Mouse (Mus musculus) liver, embryonic 16.5 days (tissue): ENCODE results near the gene Etfbkmt. TPM values are rescaled to one million over a fixed set of nuclear protein-coding genes. Genes with fewer than 3 reads are reported as not detected.
"Not testable (repeated sequence)": the region's sequence is repeated elsewhere in the genome, so short reads cannot be mapped to it uniquely, and the experiment has no call there.

Source experiments
- ATAC-seq: fragments of 200-750 bp; cut with Nextera tagmentation; 2 replicates; pipeline ENCODE4 v1.8.0; 2017; ENCODE audit warnings: low read depth, mild to moderate bottlenecking, moderate number of reproducible peaks, moderate library complexity
- H3K27ac ChIP-seq: fragments of 300-500 bp; sonication (generic); 2 replicates; pipeline ENCODE4 v1.5.1; 2014; ENCODE audit warnings: mild to moderate bottlenecking, low read length
- H3K27me3 ChIP-seq: fragments of 300-500 bp; sonication (generic); 2 replicates; pipeline ENCODE4 v1.6.1; 2014; ENCODE audit warnings: low read depth, low read length, mixed read lengths; ENCODE audit not compliant: control insufficient read depth, insufficient read depth
- H3K36me3 ChIP-seq: fragments of 300-500 bp; sonication (generic); 2 replicates; pipeline ENCODE4 v1.6.1; 2014; ENCODE audit warnings: mild to moderate bottlenecking; ENCODE audit not compliant: control insufficient read depth, insufficient read depth
- H3K4me1 ChIP-seq: fragments of 300-500 bp; sonication (generic); 2 replicates; pipeline ENCODE4 v1.6.1; 2014; ENCODE audit warnings: low read depth, low read length, mixed read lengths; ENCODE audit not compliant: control insufficient read depth
- H3K4me2 ChIP-seq: fragments of 300-500 bp; sonication (generic); 2 replicates; pipeline ENCODE4 v1.6.1; 2014; ENCODE audit warnings: low read depth, low read length, mixed read lengths
- H3K4me3 ChIP-seq: fragments of 300-500 bp; sonication (generic); 2 replicates; pipeline ENCODE4 v1.5.1; 2014; ENCODE audit warnings: low read depth, mild to moderate bottlenecking, low read length
- H3K9ac ChIP-seq: fragments of 300-500 bp; sonication (generic); 2 replicates; pipeline ENCODE4 v1.6.1; 2014; ENCODE audit warnings: low read depth, low read length
- H3K9me3 ChIP-seq: fragments of 300-500 bp; sonication (generic); replicated peaks from 2 replicates; pipeline ENCODE4 v1.6.1; 2016; ENCODE audit warnings: low read length; ENCODE audit not compliant: control insufficient read depth
- WGBS: fragments of 180-500 bp; shearing (Covaris S2); extraction: QIAGEN DNeasy Blood & Tissue Kit; methylation state at CpG from one replicate; pipeline ENCODE4 v1.1.7; 2014; ENCODE audit not compliant: insufficient replicate concordance; 5-methylcytosine and 5-hydroxymethylcytosine counted together
- polyA plus RNA-seq: library from polyadenylated mRNA; unstranded; fragments of >200 nt; fragmentation: Nextera tagmentation; extraction: Ambion mirVana; gene quantifications from 2 replicates; pipeline ENCODE4 v1.2.1, GENCODE M21; 2015

Gene Etfbkmt
- polyA plus RNA-seq, 1 experiment from 2014 or later = 15.7 TPM

- peak overlapping the region; percentile 73 for H3K9ac ChIP-seq
- H3K27ac ChIP-seq = peak overlapping the region; percentile 75
- peaks cover 9% of the 10 kb centered on the region for H3K4me1 ChIP-seq
- peak; percentile 99 for ATAC-seq
- H3K4me3 ChIP-seq = peak overlapping the region; percentile 66
- H3K27me3 ChIP-seq = no peaks in the 10 kb centered on the region
- peak overlapping the region; percentile 65 for H3K4me2 ChIP-seq
- WGBS = 2% methylated on average over 36 of the region's 36 CpGs
- H3K36me3 ChIP-seq = no peaks in the 10 kb centered on the region
- no peaks in the 10 kb centered on the region for H3K9me3 ChIP-seq
Observed at GRCm38 (mm10) chr6:149141393-149142173, 1.9 kb downstream of the Etfbkmt start.

- no peak for ATAC-seq
- no peaks in the 10 kb centered on the region for H3K27me3 ChIP-seq
Observed at GRCm38 (mm10) chr6:149145143-149145542, 5.5 kb downstream of the Etfbkmt start.

GRCm38 (mm10) chr6:149148436-149149229, 9.0 kb downstream of the Etfbkmt start:
- Histone ChIP-seq H3K4me2 (no peak overlapping the region), H3K27ac (no peak overlapping the region), H3K4me3 (no peak overlapping the region), H3K9ac (no peak overlapping the region), H3K27me3 (no peaks in the 10 kb centered on the region), H3K4me1 (no peaks in the 10 kb centered on the region), H3K36me3 (peaks cover 4% of the 10 kb centered on the region), H3K9me3 (no peaks in the 10 kb centered on the region)
- ATAC-seq = no peak
- 64% methylated on average over 7 of the region's 7 CpGs for WGBS

More at GRCm38 (mm10) chr6:149145143-149145542, 5.5 kb downstream of the Etfbkmt start:
- Histone ChIP-seq H3K4me3 (no peak overlapping the region), H3K9ac (no peak overlapping the region), H3K27ac (no peak overlapping the region), H3K4me1 (peaks cover 9% of the 10 kb centered on the region), H3K9me3 (no peaks in the 10 kb centered on the region), H3K4me2 (no peak overlapping the region), H3K36me3 (no peaks in the 10 kb centered on the region)
- 76% methylated on average over 1 of the region's 1 CpGs for WGBS

GRCm38 (mm10) chr6:149152119-149152518, 12.5 kb downstream of the Etfbkmt start:
- H3K36me3 ChIP-seq = peaks cover 4% of the 10 kb centered on the region
- H3K9ac ChIP-seq = no peak overlapping the region
- 56% methylated on average over 2 of the region's 2 CpGs for WGBS
- no peaks in the 10 kb centered on the region for H3K27me3 ChIP-seq
- no peak overlapping the region for H3K27ac ChIP-seq
- H3K4me3 ChIP-seq = no peak overlapping the region
- no peaks in the 10 kb centered on the region for H3K9me3 ChIP-seq
- peaks cover 12% of the 10 kb centered on the region for H3K4me1 ChIP-seq
- no peak overlapping the region for H3K4me2 ChIP-seq
- no peak for ATAC-seq

- Histone ChIP-seq H3K4me1 (peaks cover 12% of the 10 kb centered on the region), H3K27ac (no peak overlapping the region), H3K4me3 (no peak overlapping the region), H3K36me3 (peaks cover 4% of the 10 kb centered on the region), H3K27me3 (no peaks in the 10 kb centered on the region), H3K9ac (no peak overlapping the region), H3K4me2 (no peak overlapping the region), H3K9me3 (no peaks in the 10 kb centered on the region)
- 51% methylated on average over 6 of the region's 6 CpGs for WGBS
- ATAC-seq = no peak
Observed at GRCm38 (mm10) chr6:149153473-149154115, 13.9 kb downstream of the Etfbkmt start.

- Histone ChIP-seq H3K4me1 (peaks cover 12% of the 10 kb centered on the region), H3K4me3 (no peak overlapping the region), H3K4me2 (no peak overlapping the region), H3K36me3 (peaks cover 4% of the 10 kb centered on the region), H3K27ac (no peak overlapping the region), H3K27me3 (no peaks in the 10 kb centered on the region), H3K9ac (no peak overlapping the region), H3K9me3 (no peaks in the 10 kb centered on the region)
- no peak; the same call in 1 of the 2 replicates for ATAC-seq
- WGBS = 41% methylated on average over 8 of the region's 8 CpGs
Observed at GRCm38 (mm10) chr6:149154116-149155030, 14.7 kb downstream of the Etfbkmt start.

- no peak overlapping the region for H3K27ac ChIP-seq
- H3K36me3 ChIP-seq = peaks cover 4% of the 10 kb centered on the region
- H3K4me2 ChIP-seq = no peak overlapping the region
- H3K27me3 ChIP-seq = no peaks in the 10 kb centered on the region
- H3K9ac ChIP-seq = no peak overlapping the region
- H3K4me1 ChIP-seq = peaks cover 12% of the 10 kb centered on the region
- H3K4me3 ChIP-seq = no peak overlapping the region
- ATAC-seq = no peak; the same call in 1 of the 2 replicates
- H3K9me3 ChIP-seq = no peaks in the 10 kb centered on the region
- WGBS = 22% methylated on average over 3 of the region's 3 CpGs
Observed at GRCm38 (mm10) chr6:149155031-149155841, 15.6 kb downstream of the Etfbkmt start.

- WGBS = 65% methylated on average over 3 of the region's 4 CpGs
- H3K9ac ChIP-seq, H3K27ac ChIP-seq, H3K4me3 ChIP-seq, H3K27me3 ChIP-seq, H3K4me1 ChIP-seq, H3K9me3 ChIP-seq, ATAC-seq, H3K36me3 ChIP-seq, H3K4me2 ChIP-seq: not testable (repeated sequence)
Observed at GRCm38 (mm10) chr6:149167038-149167437, 27.4 kb downstream of the Etfbkmt start.
